Mouse (Mus musculus): ENCODE data around the gene Crisp2. TPM values are rescaled to one million over a fixed set of nuclear protein-coding genes. Genes with fewer than 3 reads are reported as not detected.
A peak's percentile ranks its signal among the peaks of the same experiment; 100 is the strongest.
"Not testable (repeated sequence)": the region's sequence is repeated elsewhere in the genome, so short reads cannot be mapped to it uniquely, and the experiment has no call there.

Gene Crisp2
- total and polyA plus RNA-seq, 2 experiments: 0.74 TPM; not detected in 1

DNA sequence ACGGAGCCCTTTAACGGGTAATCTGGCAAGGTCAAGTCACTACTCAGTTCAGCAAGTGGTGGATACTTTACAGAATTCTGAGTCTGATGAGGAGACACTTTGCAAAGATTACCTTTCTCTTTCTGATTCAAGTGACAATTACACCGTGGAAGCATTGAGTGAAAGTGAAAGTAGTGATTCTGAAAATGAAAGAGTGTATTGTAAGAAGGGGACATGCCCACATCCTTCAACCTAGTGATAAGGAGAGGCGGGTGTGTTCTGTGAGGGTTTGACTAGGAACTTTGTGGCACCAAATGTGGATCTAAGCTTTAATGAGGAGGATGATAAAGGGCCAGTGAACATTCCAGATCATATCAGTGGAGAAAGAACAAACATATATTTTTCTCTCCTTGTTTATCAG lies 43.1 kb downstream of the Crisp2 start:
- 69% methylated on average over 4 of the region's 4 CpGs for WGBS
- Histone ChIP-seq H3K4me1 (ENCODE audit: control insufficient read depth, insufficient read depth, low read length) (no peaks in the 10 kb centered on the region), H3K4me3 (ENCODE audit: insufficient read depth, low read depth, low read length) (no peak overlapping the region), H3K27ac (replicated peaks; ENCODE audit: insufficient read depth, low read depth, low read length) (no peak overlapping the region), H3K36me3 (ENCODE audit: control insufficient read depth, insufficient read depth, low read length) (no peaks in the 10 kb centered on the region), H3K9ac (ENCODE audit: low read depth, low read length) (no peak overlapping the region), H3K79me2 (ENCODE audit: control insufficient read depth, insufficient read depth, low read length) (no peaks in the 10 kb centered on the region), H3K27me3 (ENCODE audit: control insufficient read depth, insufficient read depth, low read length) (no peaks in the 10 kb centered on the region)
- TF ChIP-seq POLR2A (IDR thresholded peaks at IDR 0.05; ENCODE audit: extremely low read depth, insufficient read depth, low read length) (no peak), CTCF (IDR thresholded peaks at IDR 0.05; ENCODE audit: low read depth, low read length) (no peak)
- DNase-seq (ENCODE audit: extremely low read depth, low read depth, low spot score): peak; percentile 2

DNA sequence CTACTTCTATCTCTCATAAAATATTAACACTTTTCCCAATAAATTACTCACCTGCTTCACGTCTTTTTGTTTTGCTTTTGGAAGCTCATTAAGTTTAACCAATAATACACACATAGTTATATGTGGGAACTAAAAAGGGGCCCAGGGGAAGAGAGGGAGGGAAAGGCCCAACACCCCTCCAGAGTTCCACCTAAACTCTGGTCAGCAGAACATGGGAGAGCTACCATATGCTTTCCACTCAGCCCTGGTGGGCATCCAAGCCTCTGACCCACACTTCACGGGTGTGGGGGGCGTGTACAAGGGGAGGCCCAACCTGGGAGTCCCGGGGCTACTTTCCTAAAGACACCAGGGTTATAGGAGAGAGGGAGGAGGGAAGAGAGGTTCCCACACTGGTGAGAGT lies 75.1 kb downstream of the Crisp2 start:
- Histone ChIP-seq H3K79me2 (ENCODE audit: control insufficient read depth, insufficient read depth, low read length) (no peaks in the 10 kb centered on the region), H3K9ac (ENCODE audit: low read depth, low read length) (no peak overlapping the region), H3K27ac (replicated peaks; ENCODE audit: insufficient read depth, low read depth, low read length) (no peak overlapping the region), H3K36me3 (ENCODE audit: control insufficient read depth, insufficient read depth, low read length) (no peaks in the 10 kb centered on the region), H3K27me3 (ENCODE audit: control insufficient read depth, insufficient read depth, low read length) (no peaks in the 10 kb centered on the region), H3K4me3 (ENCODE audit: insufficient read depth, low read depth, low read length) (no peak overlapping the region), H3K4me1 (ENCODE audit: control insufficient read depth, insufficient read depth, low read length) (no peaks in the 10 kb centered on the region)
- TF ChIP-seq CTCF (IDR thresholded peaks at IDR 0.05; ENCODE audit: low read depth, low read length): no peak
- TF ChIP-seq POLR2A (IDR thresholded peaks at IDR 0.05; ENCODE audit: extremely low read depth, insufficient read depth, low read length): no peak
- DNase-seq (ENCODE audit: extremely low read depth, low read depth, low spot score): no peak
- 45% methylated on average over 4 of the region's 4 CpGs for WGBS

- WGBS: 68% methylated on average over 2 of the region's 2 CpGs
- Histone ChIP-seq H3K27me3 (ENCODE audit: control insufficient read depth, insufficient read depth, low read length) (no peaks in the 10 kb centered on the region), H3K36me3 (ENCODE audit: control insufficient read depth, insufficient read depth, low read length) (no peaks in the 10 kb centered on the region), H3K4me3 (ENCODE audit: insufficient read depth, low read depth, low read length) (no peak overlapping the region), H3K4me1 (ENCODE audit: control insufficient read depth, insufficient read depth, low read length) (no peaks in the 10 kb centered on the region), H3K79me2 (ENCODE audit: control insufficient read depth, insufficient read depth, low read length) (no peaks in the 10 kb centered on the region), H3K9ac (ENCODE audit: low read depth, low read length) (no peak overlapping the region), H3K27ac (replicated peaks; ENCODE audit: insufficient read depth, low read depth, low read length) (no peak overlapping the region)
- TF ChIP-seq POLR2A (IDR thresholded peaks at IDR 0.05; ENCODE audit: extremely low read depth, insufficient read depth, low read length) (no peak), CTCF (IDR thresholded peaks at IDR 0.05; ENCODE audit: low read depth, low read length) (no peak)
- DNase-seq (ENCODE audit: extremely low read depth, low read depth, low spot score): no peak
Observed at GRCm38 (mm10) chr17:40731296-40731695, 75.5 kb downstream of the Crisp2 start.

- Histone ChIP-seq H3K36me3 (ENCODE audit: control insufficient read depth, insufficient read depth, low read length) (no peaks in the 10 kb centered on the region), H3K27me3 (ENCODE audit: control insufficient read depth, insufficient read depth, low read length) (no peaks in the 10 kb centered on the region), H3K9ac (ENCODE audit: low read depth, low read length) (no peak within 1 kb of the TSS), H3K27ac (replicated peaks; ENCODE audit: insufficient read depth, low read depth, low read length) (no peak within 1 kb of the TSS), H3K79me2 (ENCODE audit: control insufficient read depth, insufficient read depth, low read length) (no peaks in the 10 kb centered on the region), H3K4me3 (ENCODE audit: insufficient read depth, low read depth, low read length) (no peak within 1 kb of the TSS), H3K4me1 (ENCODE audit: control insufficient read depth, insufficient read depth, low read length) (no peaks in the 10 kb centered on the region)
- TF ChIP-seq CTCF (IDR thresholded peaks at IDR 0.05; ENCODE audit: low read depth, low read length): no peak
- TF ChIP-seq POLR2A (IDR thresholded peaks at IDR 0.05; ENCODE audit: extremely low read depth, insufficient read depth, low read length): no peak
- DNase-seq (ENCODE audit: extremely low read depth, low read depth, low spot score): no peak
- 80% methylated on average over 2 of the region's 2 CpGs for WGBS
Observed at GRCm38 (mm10) chr17:40726820-40727219, 80.0 kb downstream of the Crisp2 start, which contains the start of gene Esp1. Gene Esp1, plus strand, starts transcription at chr17:40727120.

DNA sequence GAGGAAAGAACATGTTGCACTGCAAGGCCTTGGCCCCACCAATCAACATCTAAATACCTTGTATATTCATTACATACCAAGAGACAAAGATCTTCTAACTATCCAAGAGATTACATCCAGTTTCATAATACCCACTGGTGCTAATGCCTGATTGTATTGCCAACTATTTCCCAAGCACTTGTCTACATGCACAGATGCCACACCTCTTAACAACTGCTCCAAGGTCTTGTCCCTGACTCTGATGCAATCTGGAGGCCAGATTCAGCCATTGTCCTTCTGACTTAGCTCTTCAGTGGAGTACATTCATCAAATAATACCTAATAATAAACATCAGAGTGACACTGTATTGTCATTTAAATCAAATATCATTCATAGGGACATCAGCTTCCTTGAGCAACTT lies 89.7 kb downstream of the Crisp2 start:
- H3K9ac ChIP-seq (ENCODE audit: low read depth, low read length); H3K27me3 ChIP-seq (ENCODE audit: control insufficient read depth, insufficient read depth, low read length); H3K79me2 ChIP-seq (ENCODE audit: control insufficient read depth, insufficient read depth, low read length); H3K4me1 ChIP-seq (ENCODE audit: control insufficient read depth, insufficient read depth, low read length); H3K4me3 ChIP-seq (ENCODE audit: insufficient read depth, low read depth, low read length); H3K36me3 ChIP-seq (ENCODE audit: control insufficient read depth, insufficient read depth, low read length); H3K27ac ChIP-seq (replicated peaks; ENCODE audit: insufficient read depth, low read depth, low read length): not testable (repeated sequence)
- DNase-seq (ENCODE audit: extremely low read depth, low read depth, low spot score): peak; percentile 43

DNA sequence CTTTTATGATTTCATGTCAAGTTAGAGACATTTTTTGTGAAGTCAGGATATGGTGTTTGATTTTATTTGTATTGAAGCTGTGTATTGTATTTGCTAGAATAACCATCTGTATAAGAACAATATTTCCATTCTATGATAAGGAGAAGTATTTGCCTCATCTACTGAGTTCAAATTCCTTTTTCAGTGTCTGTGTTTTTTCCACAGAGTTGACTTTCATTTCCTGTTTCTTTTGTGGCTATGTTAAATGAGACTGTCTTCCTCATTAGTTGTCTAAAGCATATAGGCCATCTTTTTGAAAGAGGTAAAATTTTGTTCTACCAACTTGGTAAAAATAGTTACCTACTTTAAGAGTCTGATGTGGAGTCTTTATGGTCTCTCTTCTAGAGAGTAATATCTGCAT lies 90.5 kb downstream of the Crisp2 start:
- H3K4me1 ChIP-seq (ENCODE audit: control insufficient read depth, insufficient read depth, low read length): no peaks in the 10 kb centered on the region; the same call in 1 of the 2 replicates
- H3K27me3 ChIP-seq (ENCODE audit: control insufficient read depth, insufficient read depth, low read length): no peaks in the 10 kb centered on the region
- no peaks in the 10 kb centered on the region for H3K36me3 ChIP-seq (ENCODE audit: control insufficient read depth, insufficient read depth, low read length)
- H3K9ac ChIP-seq (ENCODE audit: low read depth, low read length): no peak overlapping the region
- H3K4me3 ChIP-seq (ENCODE audit: insufficient read depth, low read depth, low read length): no peak overlapping the region
- no peaks in the 10 kb centered on the region for H3K79me2 ChIP-seq (ENCODE audit: control insufficient read depth, insufficient read depth, low read length)
- DNase-seq (ENCODE audit: extremely low read depth, low read depth, low spot score): peak; percentile 23
- no peak for TF ChIP-seq CTCF (IDR thresholded peaks at IDR 0.05; ENCODE audit: low read depth, low read length)
- TF ChIP-seq POLR2A (IDR thresholded peaks at IDR 0.05; ENCODE audit: extremely low read depth, insufficient read depth, low read length): no peak
- H3K27ac ChIP-seq (replicated peaks; ENCODE audit: insufficient read depth, low read depth, low read length): no peak overlapping the region

Other genes starting within 250 kb of the Crisp2 start
- not detected in 2 replicates for gene Esp6, start 245.5 kb downstream of the Crisp2 start, total RNA-seq (2014; rRNA removed)
- not detected in 2 replicates for gene Esp6, start 245.5 kb downstream of the Crisp2 start, polyA plus RNA-seq (2012; rRNA removed)
- not detected in 2 replicates for gene Esp4, start 208.4 kb downstream of the Crisp2 start, total RNA-seq (2014; rRNA removed)
- not detected in 2 replicates for gene Esp4, start 208.4 kb downstream of the Crisp2 start, polyA plus RNA-seq (2012; rRNA removed)
- not detected in 2 replicates for gene Esp3, start 174.9 kb downstream of the Crisp2 start, total RNA-seq (2014; rRNA removed)
- not detected in 2 replicates for gene Esp3, start 174.9 kb downstream of the Crisp2 start, polyA plus RNA-seq (2012; rRNA removed)
- gene Esp1, start 79.9 kb downstream of the Crisp2 start, total RNA-seq (2014; rRNA removed): not detected in 2 replicates
- gene Esp1, start 79.9 kb downstream of the Crisp2 start, polyA plus RNA-seq (2012; rRNA removed): not detected in 2 replicates
- not detected in 2 replicates for gene Rhag, start 4.1 kb upstream of the Crisp2 start, total RNA-seq (2014; rRNA removed)
- not detected in 2 replicates for gene Rhag, start 4.1 kb upstream of the Crisp2 start, polyA plus RNA-seq (2012; rRNA removed)
- gene 9130008F23Rik, start 73.6 kb upstream of the Crisp2 start, total RNA-seq (2014; rRNA removed): 0.92 and 0.94 TPM in 2 replicates
- 0.12 and 0.32 TPM in 2 replicates for gene 9130008F23Rik, start 73.6 kb upstream of the Crisp2 start, polyA plus RNA-seq (2012; rRNA removed)
- gene Glyatl3, start 107.3 kb upstream of the Crisp2 start, total RNA-seq (2014; rRNA removed): not detected in 2 replicates
- gene Glyatl3, start 107.3 kb upstream of the Crisp2 start, polyA plus RNA-seq (2012; rRNA removed): not detected in 2 replicates
- 142 and 209 TPM in 2 replicates for gene Mut, start 127.7 kb upstream of the Crisp2 start, total RNA-seq (2014; rRNA removed)
- 34.2 and 35.2 TPM in 2 replicates for gene Mut, start 127.7 kb upstream of the Crisp2 start, polyA plus RNA-seq (2012; rRNA removed)
- 3.4 and 3.8 TPM in 2 replicates for gene Cenpq, start 128.0 kb upstream of the Crisp2 start, total RNA-seq (2014; rRNA removed)
- 0.42 and 0.65 TPM in 2 replicates for gene Cenpq, start 128.0 kb upstream of the Crisp2 start, polyA plus RNA-seq (2012; rRNA removed)

Measured in liver, adult 2 months (tissue).